Mouse (Mus musculus) heart, embryonic 11.5 days (tissue): ENCODE measurements around the gene Ptbp1. TPM values are rescaled to one million over a fixed set of nuclear protein-coding genes. Genes with fewer than 3 reads are reported as not detected.
"Not testable (repeated sequence)": the region's sequence is repeated elsewhere in the genome, so short reads cannot be mapped to it uniquely, and the experiment has no call there.

Experiments used
- ATAC-seq: fragments of 200-750 bp; cut with Nextera tagmentation; replicated peaks from 2 replicates; pipeline ENCODE4 v1.8.0; 2017; ENCODE audit warnings: moderate library complexity; ENCODE audit not compliant: insufficient number of reproducible peaks, low FRiP score, low TSS enrichment
- H3K27ac ChIP-seq: fragments of 300-500 bp; sonication (generic); 2 replicates; pipeline ENCODE4 v1.5.1; 2014; ENCODE audit warnings: mild to moderate bottlenecking, low read depth, low read length
- H3K27me3 ChIP-seq: fragments of 300-500 bp; sonication (generic); 2 replicates; pipeline ENCODE4 v1.6.1; 2014; ENCODE audit warnings: mild to moderate bottlenecking, low read length, mixed read lengths; ENCODE audit not compliant: control insufficient read depth, insufficient read depth
- H3K36me3 ChIP-seq: fragments of 300-500 bp; sonication (generic); 2 replicates; pipeline ENCODE4 v1.6.1; 2014; ENCODE audit warnings: mild to moderate bottlenecking, low read length, moderate library complexity, mixed read lengths; ENCODE audit not compliant: control insufficient read depth, insufficient read depth
- H3K4me1 ChIP-seq: fragments of 300-500 bp; sonication (generic); 2 replicates; pipeline ENCODE4 v1.6.1; 2014; ENCODE audit warnings: low read length; ENCODE audit not compliant: control insufficient read depth, insufficient read depth
- H3K4me2 ChIP-seq: fragments of 300-500 bp; sonication (generic); 2 replicates; pipeline ENCODE4 v1.6.1; 2014; ENCODE audit warnings: mild to moderate bottlenecking, moderate library complexity
- H3K4me3 ChIP-seq: fragments of 300-500 bp; sonication (generic); 2 replicates; pipeline ENCODE4 v1.5.1; 2014; ENCODE audit warnings: low read depth, low read length
- H3K9ac ChIP-seq: fragments of 300-500 bp; sonication (generic); 2 replicates; pipeline ENCODE4 v1.6.1; 2014; ENCODE audit warnings: mild to moderate bottlenecking, low read depth, low read length, moderate library complexity
- H3K9me3 ChIP-seq: fragments of 300-500 bp; sonication (generic); replicated peaks from 2 replicates; pipeline ENCODE4 v1.6.1; 2016; ENCODE audit warnings: low read length; ENCODE audit not compliant: control insufficient read depth
- WGBS: fragments of 180-500 bp; shearing (Covaris S2); extraction: QIAGEN DNeasy Blood & Tissue Kit; methylation state at CpG from one replicate; pipeline ENCODE4 v1.1.7; 2014; ENCODE audit not compliant: insufficient replicate concordance; 5-methylcytosine and 5-hydroxymethylcytosine counted together
- polyA plus RNA-seq: library from polyadenylated mRNA; unstranded; fragments of >200 nt; fragmentation: Nextera tagmentation; extraction: Ambion mirVana; gene quantifications from 2 replicates; pipeline ENCODE4 v1.2.1, GENCODE M21; 2014

Ptbp1 gene
- polyA plus RNA-seq, 1 experiment from 2014 or later: 112 TPM

DNA sequence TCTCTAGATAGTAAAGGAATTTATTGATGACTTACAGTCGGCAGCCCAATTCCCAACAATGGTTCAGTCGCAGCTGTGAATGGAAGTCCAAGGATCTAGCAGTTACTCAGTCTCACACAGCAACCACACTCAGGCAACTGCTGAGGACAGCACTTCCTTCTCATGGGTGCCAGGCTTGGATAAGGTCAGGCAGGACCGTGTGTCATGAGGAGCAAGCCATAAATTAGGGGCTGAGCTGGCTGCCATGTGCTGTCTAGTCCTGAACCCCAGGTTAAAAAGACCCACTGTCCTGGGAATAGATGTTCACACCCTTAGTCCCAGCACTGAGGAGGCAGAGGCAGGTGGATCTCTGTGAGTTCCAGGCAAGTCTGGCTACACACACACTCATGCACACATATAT is 30.7 kb downstream of the Ptbp1 start:
- 61% methylated on average over 2 of the region's 3 CpGs for WGBS
- not testable (repeated sequence) for H3K36me3 ChIP-seq, H3K9me3 ChIP-seq, ATAC-seq, H3K4me2 ChIP-seq, H3K4me3 ChIP-seq, H3K27ac ChIP-seq, H3K9ac ChIP-seq
- H3K4me1 ChIP-seq: peaks cover 15% of the 10 kb centered on the region
- H3K27me3 ChIP-seq: peaks cover 14% of the 10 kb centered on the region

DNA sequence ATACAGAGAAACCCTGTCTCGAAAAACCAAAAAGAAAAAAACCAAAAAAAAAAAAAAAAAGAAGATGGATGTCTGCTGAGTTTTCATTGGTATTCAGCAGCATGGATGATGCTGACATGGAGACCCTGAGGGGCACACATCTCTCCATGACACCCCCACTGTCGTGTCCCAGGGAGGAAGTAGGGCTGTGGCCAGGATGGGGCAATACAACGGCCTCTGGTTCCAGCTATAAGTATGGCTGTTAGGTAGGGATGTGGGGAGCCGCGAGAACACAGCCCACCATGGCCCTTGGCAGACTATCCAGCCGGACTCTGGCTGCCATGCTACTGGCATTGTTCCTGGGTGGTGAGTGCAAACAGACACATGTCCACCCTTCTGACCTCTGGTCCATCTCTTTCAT is 31.8 kb downstream of the Ptbp1 start, which contains the start of gene Elane:
Gene Elane, plus strand, starts transcription at position 194 of the 400 bp plus-strand sequence.
- 73% methylated on average over 6 of the region's 6 CpGs for WGBS
- no peak for ATAC-seq

DNA sequence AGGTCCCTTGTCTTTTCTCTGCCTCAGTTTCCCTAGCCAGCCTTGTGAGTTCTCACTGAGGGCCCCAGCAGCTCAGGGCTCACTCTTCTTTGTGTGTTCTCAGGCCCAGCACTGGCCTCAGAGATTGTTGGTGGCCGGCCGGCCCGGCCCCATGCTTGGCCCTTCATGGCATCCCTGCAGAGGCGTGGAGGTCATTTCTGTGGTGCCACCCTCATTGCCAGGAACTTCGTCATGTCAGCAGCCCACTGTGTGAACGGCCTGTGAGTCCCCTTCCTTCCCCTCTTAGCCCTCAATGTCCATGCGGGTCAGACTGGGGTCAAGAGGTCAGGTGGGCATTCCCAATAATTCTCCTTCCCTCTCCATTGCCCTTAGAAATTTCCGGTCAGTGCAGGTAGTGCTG is 32.4 kb downstream of the Ptbp1 start:
- no peak overlapping the region for H3K4me3 ChIP-seq
- no peaks in the 10 kb centered on the region for H3K36me3 ChIP-seq
- H3K27ac ChIP-seq: no peak overlapping the region
- peaks cover 13% of the 10 kb centered on the region for H3K4me1 ChIP-seq
- ATAC-seq: no peak
- no peaks in the 10 kb centered on the region for H3K9me3 ChIP-seq
- no peak overlapping the region for H3K9ac ChIP-seq
- peaks cover 10% of the 10 kb centered on the region for H3K27me3 ChIP-seq
- WGBS: 76% methylated on average over 8 of the region's 8 CpGs
- no peak overlapping the region for H3K4me2 ChIP-seq

More for the DNA sequence above, 31.8 kb downstream of the Ptbp1 start, which contains the start of gene Elane:
- Histone ChIP-seq H3K4me1 (peaks cover 15% of the 10 kb centered on the region), H3K4me2 (no peak within 1 kb of the TSS), H3K27ac (no peak within 1 kb of the TSS), H3K36me3 (no peaks in the 10 kb centered on the region), H3K4me3 (no peak within 1 kb of the TSS), H3K27me3 (peaks cover 10% of the 10 kb centered on the region), H3K9ac (no peak within 1 kb of the TSS), H3K9me3 (no peaks in the 10 kb centered on the region)

DNA sequence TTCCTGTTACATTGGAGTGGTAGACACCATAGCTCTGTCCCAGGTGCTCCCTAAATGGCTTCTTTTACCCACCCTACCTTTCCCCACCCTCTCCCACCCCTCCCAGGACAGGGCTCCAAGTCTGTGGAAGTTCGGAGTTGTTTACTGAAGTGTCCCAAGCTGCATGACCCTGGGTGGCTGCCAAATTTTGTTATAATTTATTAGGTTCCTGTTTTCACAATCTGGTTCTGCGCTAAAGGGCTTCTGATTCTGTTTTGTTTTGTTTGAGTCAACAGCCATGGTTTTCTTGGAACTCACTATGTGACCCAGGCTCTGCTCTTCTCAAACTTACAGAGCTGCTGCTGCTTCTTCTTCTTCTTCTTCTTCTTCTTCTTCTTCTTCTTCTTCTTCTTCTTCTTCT is 35.2 kb downstream of the Ptbp1 start:
- Histone ChIP-seq H3K9me3 (no peaks in the 10 kb centered on the region), H3K27me3 (no peaks in the 10 kb centered on the region), H3K4me2 (no peak overlapping the region), H3K4me1 (no peaks in the 10 kb centered on the region), H3K36me3 (no peaks in the 10 kb centered on the region), H3K9ac (no peak overlapping the region), H3K4me3 (no peak overlapping the region), H3K27ac (no peak overlapping the region)
- no peak for ATAC-seq
- 78% methylated on average over 2 of the region's 2 CpGs for WGBS

DNA sequence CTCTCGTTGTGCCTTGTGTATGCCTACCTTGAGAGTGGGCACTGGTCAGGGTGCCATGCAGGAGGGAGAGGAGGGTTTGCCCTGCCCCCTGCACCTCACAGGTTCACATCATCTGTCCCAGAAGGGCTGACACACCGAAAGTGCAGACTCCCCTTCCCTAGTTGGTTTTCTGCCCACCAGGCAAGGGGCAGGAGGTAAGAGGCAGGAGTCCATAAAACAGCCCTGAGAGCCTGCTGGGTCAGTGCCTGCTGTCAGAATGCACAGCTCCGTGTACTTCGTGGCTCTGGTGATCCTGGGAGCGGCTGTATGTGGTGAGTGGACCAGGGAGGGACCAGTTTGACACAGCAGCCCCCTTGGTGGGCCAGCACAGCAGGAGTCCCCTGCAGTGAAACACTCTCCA is 36.4 kb downstream of the Ptbp1 start, which contains the start of gene Cfd:
Gene Cfd, plus strand, starts transcription at position 184 of the 400 bp plus-strand sequence.
- Histone ChIP-seq H3K4me1 (no peaks in the 10 kb centered on the region), H3K36me3 (0 out of 2 replicates have a peak, but pooled peaks cover 5% of the 10 kb centered on the region), H3K9ac (no peak within 1 kb of the TSS), H3K4me3 (no peak within 1 kb of the TSS), H3K9me3 (no peaks in the 10 kb centered on the region), H3K4me2 (no peak within 1 kb of the TSS), H3K27ac (no peak within 1 kb of the TSS), H3K27me3 (no peaks in the 10 kb centered on the region)
- no peak for ATAC-seq
- 34% methylated on average over 5 of the region's 5 CpGs for WGBS

DNA sequence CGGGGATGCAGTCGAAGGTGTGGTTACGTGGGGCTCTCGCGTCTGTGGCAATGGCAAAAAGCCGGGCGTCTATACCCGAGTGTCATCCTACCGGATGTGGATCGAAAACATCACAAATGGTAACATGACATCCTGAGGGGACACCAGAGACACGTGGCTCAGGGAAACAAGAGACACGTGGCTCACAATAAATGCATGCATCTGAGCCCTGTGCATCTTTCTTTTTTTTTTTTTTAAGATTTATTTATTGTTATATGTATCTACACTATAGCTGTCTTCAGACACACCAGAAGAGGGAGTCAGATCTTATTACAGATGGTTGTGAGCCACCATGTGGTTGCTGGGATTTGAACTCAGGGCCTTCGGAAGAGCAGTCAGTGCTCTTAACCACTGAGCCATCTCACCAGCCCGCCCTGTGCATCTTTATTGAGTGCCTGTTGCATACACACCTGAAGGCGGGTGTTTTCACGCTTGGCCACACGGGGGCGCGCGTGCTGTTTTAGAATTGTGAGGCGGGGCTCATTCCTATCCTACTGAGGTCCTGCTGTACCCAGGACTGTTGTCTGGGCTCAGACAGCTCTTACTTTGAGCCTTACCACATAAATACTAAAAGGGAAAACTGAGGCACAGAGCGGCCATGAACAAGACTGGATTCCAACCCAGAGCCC is 38.4 kb downstream of the Ptbp1 start:
- not testable (repeated sequence) for H3K4me2 ChIP-seq, ATAC-seq, H3K27ac ChIP-seq, H3K9me3 ChIP-seq, H3K4me1 ChIP-seq, H3K27me3 ChIP-seq, H3K9ac ChIP-seq, H3K4me3 ChIP-seq
- 45% methylated on average over 22 of the region's 22 CpGs for WGBS
- peaks cover 10% of the 10 kb centered on the region; the same call in 1 of the 2 replicates for H3K36me3 ChIP-seq

DNA sequence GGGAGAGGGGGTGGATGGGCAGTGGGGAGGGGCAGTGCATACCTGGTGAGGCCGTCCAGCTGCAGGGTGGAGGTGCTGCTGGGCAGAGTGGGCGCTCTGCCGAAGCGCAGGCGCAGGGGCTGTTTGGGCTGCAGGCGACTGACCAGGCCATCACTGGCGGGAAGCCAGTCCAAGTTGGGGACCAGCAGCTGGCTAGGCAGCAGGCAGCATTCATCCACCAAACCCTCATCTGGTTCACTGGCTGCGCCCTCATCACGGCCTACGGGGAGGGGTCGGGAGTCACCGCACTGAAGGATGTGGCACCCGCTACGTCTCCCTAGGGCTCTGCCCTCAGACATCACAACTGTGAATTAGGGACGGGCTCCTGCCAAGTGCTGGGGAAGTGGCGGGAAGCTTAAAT is 42.1 kb downstream of the Ptbp1 start:
- WGBS: 91% methylated on average over 16 of the region's 16 CpGs
- Histone ChIP-seq H3K36me3 (peaks cover 15% of the 10 kb centered on the region), H3K9ac (no peak overlapping the region)

DNA sequence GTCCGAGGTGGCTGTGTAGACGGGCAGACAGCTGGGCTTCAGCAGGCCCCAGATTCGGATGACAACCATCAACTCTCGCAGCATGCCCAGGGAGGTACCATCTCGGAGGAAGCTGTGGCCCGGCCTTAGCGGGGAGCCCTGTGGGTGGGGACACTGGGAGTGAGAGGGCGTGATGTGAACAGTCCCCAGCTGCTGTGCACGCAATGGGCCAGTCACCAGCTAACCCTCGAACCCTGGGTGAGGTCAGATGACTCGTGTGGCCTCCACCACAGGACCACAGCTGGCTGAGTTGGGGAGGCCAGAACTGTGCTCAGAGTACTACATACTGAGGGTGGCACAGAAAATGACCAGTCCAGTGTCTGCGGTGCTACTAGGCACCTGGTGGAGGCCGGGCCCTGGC is 42.6 kb downstream of the Ptbp1 start:
- ATAC-seq: no peak
- Histone ChIP-seq H3K27me3 (no peaks in the 10 kb centered on the region), H3K9ac (no peak overlapping the region), H3K4me3 (no peak overlapping the region), H3K4me1 (no peaks in the 10 kb centered on the region), H3K27ac (no peak overlapping the region), H3K36me3 (peaks cover 15% of the 10 kb centered on the region), H3K9me3 (no peaks in the 10 kb centered on the region), H3K4me2 (no peak overlapping the region)
- WGBS: 83% methylated on average over 13 of the region's 13 CpGs

More for the DNA sequence above, 42.1 kb downstream of the Ptbp1 start:
- Histone ChIP-seq H3K4me3 (no peak overlapping the region), H3K27ac (no peak overlapping the region), H3K4me1 (no peaks in the 10 kb centered on the region), H3K4me2 (no peak overlapping the region), H3K27me3 (no peaks in the 10 kb centered on the region), H3K9me3 (no peaks in the 10 kb centered on the region)
- no peak for ATAC-seq
